Mouse (Mus musculus): Measurements from ENCODE around the gene Hivep2. TPM values are rescaled to one million over a fixed set of nuclear protein-coding genes. Genes with fewer than 3 reads are reported as not detected.

Hivep2 gene
- total RNA-seq, 1 experiment from 2014 or later = 7.4 TPM

- no peak; a peak in 1 of 4 replicates for ATAC-seq (replicated peaks in 1 of 2; ENCODE audit: insufficient read depth in 1 of 2, low FRiP score in 2 of 2, low TSS enrichment in 1 of 2, low read depth in 1 of 2, poor library complexity in 2 of 2, severe bottlenecking in 2 of 2)
These were observed 234.4 kb downstream of the Hivep2 start for GRCm38 (mm10) chr10:14200310-14200709.

Other genes with a start within 250 kb of the Hivep2 start
- 34.5 and 36.5 TPM in 2 replicates for gene Aig1, start 97.1 kb upstream of the Hivep2 start, total RNA-seq (2017)

All from hematopoietic stem cell, adult 5-6 weeks (primary cell).